ENCODE assay signal across 24 mouse cellular contexts in the genomic region with DNA sequence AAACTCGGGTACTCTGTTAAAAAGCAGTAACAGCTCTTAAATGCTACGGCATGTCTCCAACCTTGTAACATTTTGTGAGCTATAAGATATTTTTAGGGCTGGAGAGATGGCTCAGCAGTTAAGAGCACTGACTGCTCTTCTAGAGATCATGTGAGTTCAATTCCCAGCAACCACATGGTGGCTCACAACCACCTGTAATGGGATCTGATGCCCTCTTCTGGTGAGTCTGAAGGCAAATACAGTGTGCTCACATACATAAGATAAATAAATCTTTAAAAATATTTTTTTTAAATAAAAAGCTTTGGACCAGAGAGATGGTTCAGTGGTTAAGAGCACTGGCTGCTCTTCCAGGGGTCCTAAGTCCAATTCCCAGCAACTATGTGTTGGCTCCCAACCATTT. TPM values are rescaled to one million over a fixed set of nuclear protein-coding genes. Genes with fewer than 3 reads are reported as not detected.
DNase-seq lines count a peak whose midpoint lies in the region; ATAC-seq and TF ChIP-seq lines count a peak whose summit lies in the region.
"Had no signal": no experiment of that assay in that cellular context is flagged by ENCODE, and none has a peak within 500 bp of the region (broad histone marks: within the 10 kb centered on the region; RNA-seq: fewer than 3 reads in every experiment).

No protein-coding gene starts in this region.

- H3K27me3 ChIP-seq in intestine, postnatal 0 days (replicated peaks; ENCODE audit: control insufficient read depth, insufficient read depth, low read length): no peaks in the 10 kb centered on the region
- no peaks in the 10 kb centered on the region for H3K27me3 ChIP-seq in intestine, embryonic 15.5 days (replicated peaks)
- H3K27me3 ChIP-seq in liver, postnatal 0 days (ENCODE audit: insufficient read depth, low read length): no peaks in the 10 kb centered on the region
- no peaks in the 10 kb centered on the region for H3K27me3 ChIP-seq in MEL (ENCODE audit: control insufficient read depth in 1 of 2, insufficient read depth in 2 of 2, low read length in 2 of 2)
- H3K27me3 ChIP-seq in heart, embryonic 12.5 days (replicated peaks): no peaks in the 10 kb centered on the region
- H3K27me3 ChIP-seq: embryonic facial prominence, embryonic 12.5 days; forebrain, embryonic 12.5 days; Patski had no signal

- no peaks in the 10 kb centered on the region for H3K9me3 ChIP-seq in intestine, postnatal 0 days (ENCODE audit: control insufficient read depth)
- no peaks in the 10 kb centered on the region for H3K9me3 ChIP-seq in intestine, embryonic 15.5 days
- no peaks in the 10 kb centered on the region for H3K9me3 ChIP-seq in liver, postnatal 0 days (ENCODE audit: low read length)
- no peaks in the 10 kb centered on the region for H3K9me3 ChIP-seq in MEL (replicated peaks; ENCODE audit: insufficient read depth, low read length)
- no peaks in the 10 kb centered on the region for H3K9me3 ChIP-seq in heart, embryonic 12.5 days (replicated peaks)
- H3K9me3 ChIP-seq: embryonic facial prominence, embryonic 10.5 days; embryonic facial prominence, embryonic 12.5 days; forebrain, embryonic 12.5 days; G1E had no signal

- H3K27ac ChIP-seq in intestine, postnatal 0 days (ENCODE audit: low read depth, low read length): no peak overlapping the region
- no peak overlapping the region for H3K27ac ChIP-seq in intestine, embryonic 15.5 days
- H3K27ac ChIP-seq in liver, postnatal 0 days (ENCODE audit: low read depth): no peak overlapping the region
- no peak overlapping the region for H3K27ac ChIP-seq in MEL (ENCODE audit: control insufficient read depth, low read depth, low read length)
- no peak overlapping the region for H3K27ac ChIP-seq in heart, embryonic 12.5 days (ENCODE audit: poor library complexity, severe bottlenecking)
- H3K27ac ChIP-seq: embryonic facial prominence, embryonic 10.5 days; embryonic facial prominence, embryonic 12.5 days; forebrain, embryonic 12.5 days had no signal

- TF ChIP-seq EP300 in liver, postnatal 0 days (IDR thresholded peaks at IDR 0.05; ENCODE audit: low read depth): no peak
- no peak for TF ChIP-seq EP300 in MEL (IDR thresholded peaks at IDR 0.05; ENCODE audit: low read depth in 1 of 2, low read length in 2 of 2)

- peaks cover 4% of the 10 kb centered on the region for H3K79me2 ChIP-seq in MEL (ENCODE audit: control insufficient read depth, insufficient read depth, low read length, poor library complexity)

- H3K36me3 ChIP-seq in intestine, postnatal 0 days (ENCODE audit: control insufficient read depth, insufficient read depth): no peaks in the 10 kb centered on the region
- H3K36me3 ChIP-seq in intestine, embryonic 15.5 days: no peaks in the 10 kb centered on the region
- no peaks in the 10 kb centered on the region for H3K36me3 ChIP-seq in liver, postnatal 0 days (replicated peaks; ENCODE audit: insufficient read depth, low read length)
- H3K36me3 ChIP-seq in MEL (ENCODE audit: control insufficient read depth in 1 of 2, insufficient read depth in 2 of 2, low read length in 2 of 2): peaks cover 0 to 3% of the 10 kb centered on the region in 2 experiments; a peak in 1 of 4 replicates
- H3K36me3 ChIP-seq in heart, embryonic 12.5 days: no peaks in the 10 kb centered on the region
- H3K36me3 ChIP-seq: embryonic facial prominence, embryonic 10.5 days; embryonic facial prominence, embryonic 12.5 days; forebrain, embryonic 12.5 days; G1E had no signal

- no peak for TF ChIP-seq POLR2A in MEL (IDR thresholded peaks at IDR 0.05; ENCODE audit: control insufficient read depth in 1 of 2, insufficient read depth in 1 of 2, low read depth in 1 of 2, low read length in 2 of 2, poor library complexity in 1 of 2)

- no peaks in the 10 kb centered on the region for H3K4me1 ChIP-seq in intestine, postnatal 0 days (replicated peaks; ENCODE audit: control insufficient read depth, insufficient read depth, low read length)
- H3K4me1 ChIP-seq in intestine, embryonic 15.5 days (replicated peaks): peaks cover 5% of the 10 kb centered on the region; the same call in 1 of the 2 replicates
- peaks cover 9% of the 10 kb centered on the region for H3K4me1 ChIP-seq in liver, postnatal 0 days (ENCODE audit: insufficient read depth)
- peaks cover 0 to 7% of the 10 kb centered on the region in 2 experiments; a peak in 1 of 4 replicates for H3K4me1 ChIP-seq in MEL (ENCODE audit: control insufficient read depth in 1 of 2, insufficient read depth in 2 of 2, low read length in 2 of 2)
- H3K4me1 ChIP-seq in heart, embryonic 12.5 days (replicated peaks): peaks cover 5% of the 10 kb centered on the region
- H3K4me1 ChIP-seq: embryonic facial prominence, embryonic 12.5 days had no signal

- no peak overlapping the region for H3K4me3 ChIP-seq in intestine, postnatal 0 days (ENCODE audit: low read depth, low read length)
- no peak overlapping the region for H3K4me3 ChIP-seq in intestine, embryonic 15.5 days (replicated peaks)
- no peak overlapping the region for H3K4me3 ChIP-seq in liver, postnatal 0 days (ENCODE audit: low read depth, low read length)
- no peak overlapping the region for H3K4me3 ChIP-seq in MEL (ENCODE audit: control insufficient read depth in 1 of 2, insufficient read depth in 1 of 2, low read depth in 2 of 2, low read length in 2 of 2)
- no peak overlapping the region for H3K4me3 ChIP-seq in heart, embryonic 12.5 days
- H3K4me3 ChIP-seq: embryonic facial prominence, embryonic 10.5 days; embryonic facial prominence, embryonic 12.5 days; forebrain, embryonic 12.5 days had no signal

- 93% methylated on average over 2 of the region's 2 CpGs for WGBS in intestine, postnatal 0 days
- 93% methylated on average over 2 of the region's 2 CpGs for WGBS in intestine, embryonic 15.5 days
- 80% methylated on average over 2 of the region's 2 CpGs for WGBS in liver, postnatal 0 days (ENCODE audit: insufficient replicate concordance)
- WGBS in heart, embryonic 12.5 days: 78% methylated on average over 2 of the region's 2 CpGs

- TF ChIP-seq CTCF in intestine, postnatal 0 days (IDR thresholded peaks at IDR 0.05; ENCODE audit: low read depth): 0 out of 2 replicates have a peak, but pooled peaks have one; percentile 13
- peak; percentile 29 for TF ChIP-seq CTCF in liver, postnatal 0 days (IDR thresholded peaks at IDR 0.05; ENCODE audit: low read depth)
- TF ChIP-seq CTCF in MEL (IDR thresholded peaks at IDR 0.05 in 2 of 3, conservative IDR thresholded peaks at IDR 0.05 in 1 of 3; ENCODE audit: control insufficient read depth in 1 of 3, insufficient read depth in 1 of 3, low read depth in 2 of 3, low read length in 3 of 3, poor library complexity in 1 of 3, severe bottlenecking in 1 of 3): peak in 2 of 3 experiments; percentile 15 to 46; a peak in 2 of 6 replicates

- no peak overlapping the region for H3K4me2 ChIP-seq in intestine, postnatal 0 days (replicated peaks; ENCODE audit: low read depth)
- no peak overlapping the region for H3K4me2 ChIP-seq in intestine, embryonic 15.5 days (replicated peaks)
- no peak overlapping the region for H3K4me2 ChIP-seq in liver, postnatal 0 days (ENCODE audit: low read depth, low read length)
- H3K4me2 ChIP-seq in heart, embryonic 12.5 days: no peak overlapping the region
- H3K4me2 ChIP-seq: embryonic facial prominence, embryonic 12.5 days; forebrain, embryonic 12.5 days had no signal

- ATAC-seq in intestine, postnatal 0 days: no peak
- ATAC-seq in intestine, embryonic 15.5 days: no peak
- ATAC-seq in liver, postnatal 0 days: no peak
- ATAC-seq in heart, embryonic 12.5 days (ENCODE audit: insufficient number of reproducible peaks, low FRiP score): no peak
- ATAC-seq: activated CD4-positive, CD25-positive, alpha-beta regulatory T cell, adult 4 months; forebrain, embryonic 14.5 days; forebrain, embryonic 16.5 days; Patski had no signal

- TF ChIP-seq RAD21 in MEL (IDR thresholded peaks at IDR 0.05; ENCODE audit: low read depth, low read length): peak; percentile 5; the same call in 1 of the 2 replicates

- peak; percentile 1 for DNase-seq in liver, postnatal 0 days
- no peak for DNase-seq in liver
- no peak for DNase-seq in MEL (ENCODE audit: low read depth, low spot score)
- no peak for DNase-seq in heart, adult 8-10 months (ENCODE audit: low spot score)
- DNase-seq: adrenal gland, adult 8-10 months; adrenal gland, postnatal 14 days; adrenal gland, postnatal 36 days; cerebellum, adult 11-12 months; cerebellum, adult 2 months; cerebellum, adult 9-10 months; cerebellum, postnatal 10 days; cerebellum, postnatal 25 days had no signal

- H3K9ac ChIP-seq in intestine, postnatal 0 days (ENCODE audit: low read depth, low read length): no peak overlapping the region
- no peak overlapping the region for H3K9ac ChIP-seq in intestine, embryonic 15.5 days
- H3K9ac ChIP-seq in liver, postnatal 0 days (replicated peaks): no peak overlapping the region
- H3K9ac ChIP-seq in MEL (ENCODE audit: control insufficient read depth, low read depth, low read length, poor library complexity, severe bottlenecking): no peak overlapping the region
- H3K9ac ChIP-seq in heart, embryonic 12.5 days: no peak overlapping the region
- H3K9ac ChIP-seq: embryonic facial prominence, embryonic 12.5 days; forebrain, embryonic 12.5 days had no signal

TF ChIP-seq in MEL, 35 proteins besides CTCF, POLR2A, EP300 and RAD21 (continues in another document):
- peak; percentile 12; the same call in 1 of the 2 replicates for TF ChIP-seq SMC3 (IDR thresholded peaks at IDR 0.05; ENCODE audit: low read depth, low read length)
- TF ChIP-seq USF2 (IDR thresholded peaks at IDR 0.05; ENCODE audit: borderline replicate concordance in 1 of 2, insufficient read depth in 1 of 2, low read depth in 1 of 2, low read length in 2 of 2): no peak

RNA-seq across cellular contexts. Expression of gene Gns, which starts 4.5 kb away (rescaled TPM):
- 68.6 and 78.1 TPM in 2 replicates for polyA plus RNA-seq in intestine, postnatal 0 days (2015; fragmentation: Nextera tagmentation; extraction: Ambion mirVana)
- 41.4 and 42.4 TPM in 2 replicates for polyA plus RNA-seq in intestine, embryonic 15.5 days (2015; fragmentation: Nextera tagmentation; extraction: Ambion mirVana)
- polyA plus RNA-seq in liver, postnatal 0 days (2015; fragmentation: Nextera tagmentation; extraction: Ambion mirVana): 27.7 and 28.9 TPM in 2 replicates
- total RNA-seq in MEL (2012; rRNA removed): 24.4 and 33.6 TPM in 2 replicates
- 10 to 100 TPM in 1 of 2 experiments, not detected in 1; 33.1 TPM for polyA plus RNA-seq in MEL (2012; ENCODE audit: insufficient read depth in 1 of 2, insufficient read length in 2 of 2, low read depth in 1 of 2, low replicate concordance in 2 of 2, missing spikeins in 1 of 2)
- 10 to 100 TPM; 87.6 to 95.8 (median 92.4) TPM for total RNA-seq in heart, adult 8-10 months (2022)
- polyA plus RNA-seq in heart, embryonic 12.5 days (2016; fragmentation: Nextera tagmentation; extraction: Ambion mirVana): 40.2 and 40.3 TPM in 2 replicates

RNA-seq across cellular contexts. Expression of gene Tbc1d30, which starts 9.3 kb away (rescaled TPM):
- polyA plus RNA-seq in intestine, postnatal 0 days (2015; fragmentation: Nextera tagmentation; extraction: Ambion mirVana): 2.8 and 2.9 TPM in 2 replicates
- polyA plus RNA-seq in intestine, embryonic 15.5 days (2015; fragmentation: Nextera tagmentation; extraction: Ambion mirVana): 3.5 and 4.5 TPM in 2 replicates
- polyA plus RNA-seq in liver, postnatal 0 days (2015; fragmentation: Nextera tagmentation; extraction: Ambion mirVana): 0.75 and 1.4 TPM in 2 replicates
- total RNA-seq in MEL (2012; rRNA removed): 0.29 and 0.35 TPM in 2 replicates
- polyA plus RNA-seq in MEL (2012; ENCODE audit: insufficient read depth in 1 of 2, insufficient read length in 2 of 2, low read depth in 1 of 2, low replicate concordance in 2 of 2, missing spikeins in 1 of 2): 1 to 10 TPM in 1 of 2 experiments, not detected in 1; 2.1 TPM
- 1 to 10 TPM; 1.6 to 3.4 (median 1.9) TPM for total RNA-seq in heart, adult 8-10 months (2022)
- 1.3 and 1.4 TPM in 2 replicates for polyA plus RNA-seq in heart, embryonic 12.5 days (2016; fragmentation: Nextera tagmentation; extraction: Ambion mirVana)
- polyA plus RNA-seq: C2C12, G1E had no signal
